Mouse (Mus musculus): ENCODE data around the gene Musk.

The Musk gene

GRCm38 (mm10) chr4:58314942-58315508 lies 29.3 kb downstream of the Musk start:
- DNase-seq (ENCODE audit: low spot score), result no peak

- no peak for DNase-seq (ENCODE audit: low spot score)
Measured at GRCm38 (mm10) chr4:58317536-58317935, 31.8 kb downstream of the Musk start.

- DNase-seq (ENCODE audit: low spot score), result no peak
Measured at GRCm38 (mm10) chr4:58320293-58320692, 34.5 kb downstream of the Musk start.

- no peak for DNase-seq (ENCODE audit: low spot score)
Measured at GRCm38 (mm10) chr4:58326746-58327145, 41.0 kb downstream of the Musk start.

GRCm38 (mm10) chr4:58328231-58328630 lies 42.5 kb downstream of the Musk start:
- no peak for DNase-seq (ENCODE audit: low spot score)

GRCm38 (mm10) chr4:58330016-58330415 lies 44.3 kb downstream of the Musk start:
- no peak for DNase-seq (ENCODE audit: low spot score)

GRCm38 (mm10) chr4:58330864-58331638 lies 45.3 kb downstream of the Musk start:
- no peak for DNase-seq (ENCODE audit: low spot score)

- no peak for DNase-seq (ENCODE audit: low spot score)
Measured at GRCm38 (mm10) chr4:58332394-58332793, 46.6 kb downstream of the Musk start.

- no peak for DNase-seq (ENCODE audit: low spot score)
Measured at GRCm38 (mm10) chr4:58336227-58336626, 50.5 kb downstream of the Musk start.

- DNase-seq (ENCODE audit: low spot score), result no peak
Measured at GRCm38 (mm10) chr4:58339226-58339625, 53.5 kb downstream of the Musk start.

GRCm38 (mm10) chr4:58350206-58350605 lies 64.4 kb downstream of the Musk start:
- DNase-seq (ENCODE audit: low spot score), result no peak

GRCm38 (mm10) chr4:58351165-58351564 lies 65.4 kb downstream of the Musk start:
- DNase-seq (ENCODE audit: low spot score), result no peak

- no peak for DNase-seq (ENCODE audit: low spot score)
Measured at GRCm38 (mm10) chr4:58351590-58351989, 65.8 kb downstream of the Musk start.

GRCm38 (mm10) chr4:58358996-58359395 lies 73.2 kb downstream of the Musk start:
- no peak for DNase-seq (ENCODE audit: low spot score)

- DNase-seq (ENCODE audit: low spot score), result no peak
Measured at GRCm38 (mm10) chr4:58365321-58365720, 79.6 kb downstream of the Musk start.

- no peak for DNase-seq (ENCODE audit: low spot score)
Measured at GRCm38 (mm10) chr4:58371106-58371505, 85.3 kb downstream of the Musk start.

GRCm38 (mm10) chr4:58373599-58373998 lies 87.8 kb downstream of the Musk start:
- no peak for DNase-seq (ENCODE audit: low spot score)

- peak; percentile 32 for DNase-seq (ENCODE audit: low spot score)
Measured at GRCm38 (mm10) chr4:58374141-58374870, 88.5 kb downstream of the Musk start.

- DNase-seq (ENCODE audit: low spot score), result no peak
Measured at GRCm38 (mm10) chr4:58379186-58379585, 93.4 kb downstream of the Musk start.

GRCm38 (mm10) chr4:58400861-58401341 lies 115.1 kb downstream of the Musk start:
- peak; percentile 80 for DNase-seq (ENCODE audit: low spot score)

- peak; percentile 44 for DNase-seq (ENCODE audit: low spot score)
Measured at GRCm38 (mm10) chr4:58401973-58402501, 116.3 kb downstream of the Musk start.

All from layer of hippocampus, adult 11-12 months (tissue).